Mouse (Mus musculus) kidney, adult 11 months (tissue): Measurements from ENCODE around the gene Pappa.
A peak's percentile ranks its signal among the peaks of the same experiment; 100 is the strongest.

Experiments
- DNase-seq: peaks from one replicate; pipeline ENCODE4 v3.0.0; 2022

The Pappa gene

GRCm38 (mm10) chr4:65174505-65174904, 50.5 kb downstream of the Pappa start:
- no peak for DNase-seq

DNA sequence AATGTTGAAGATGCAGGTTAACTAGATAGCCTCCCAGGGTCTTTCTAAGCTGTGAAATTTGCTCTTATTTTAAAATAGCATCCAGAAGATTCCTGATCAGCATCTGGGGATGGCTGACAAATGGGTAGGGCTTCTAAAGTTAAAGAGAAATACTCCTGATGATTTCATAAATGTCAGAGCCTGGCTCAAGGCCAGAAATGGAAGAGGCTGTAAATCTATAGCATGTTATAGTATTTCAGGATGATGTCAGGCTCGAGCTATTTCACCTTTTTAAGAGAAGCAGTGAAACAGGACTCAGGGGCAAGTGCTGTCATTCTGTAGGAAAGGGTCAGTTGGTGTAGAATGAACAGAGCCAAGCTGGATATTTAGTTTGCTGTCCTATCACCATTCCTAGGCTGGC, 54.2 kb downstream of the Pappa start:
- DNase-seq: no peak

DNA sequence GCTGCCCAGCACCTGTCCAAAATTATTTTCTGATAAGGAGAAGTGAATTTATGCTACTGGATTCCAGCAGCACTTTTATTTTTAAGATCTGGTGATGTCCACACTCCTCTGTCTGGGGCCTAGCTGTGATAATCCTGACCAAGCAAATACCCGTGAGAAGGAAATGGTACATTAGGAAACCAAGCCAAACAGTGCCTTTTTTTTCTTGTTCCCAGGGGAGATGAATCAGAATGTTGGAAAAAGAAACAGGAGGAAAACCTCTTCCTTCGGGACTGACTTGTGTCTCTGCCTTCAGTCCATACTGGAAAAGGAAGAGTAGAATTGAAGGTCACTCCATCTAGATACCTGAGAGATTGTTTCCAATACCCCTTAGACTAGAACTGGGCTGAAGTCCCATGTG, 63.3 kb downstream of the Pappa start:
- no peak for DNase-seq

GRCm38 (mm10) chr4:65187716-65188115, 63.7 kb downstream of the Pappa start:
- DNase-seq: no peak

DNA sequence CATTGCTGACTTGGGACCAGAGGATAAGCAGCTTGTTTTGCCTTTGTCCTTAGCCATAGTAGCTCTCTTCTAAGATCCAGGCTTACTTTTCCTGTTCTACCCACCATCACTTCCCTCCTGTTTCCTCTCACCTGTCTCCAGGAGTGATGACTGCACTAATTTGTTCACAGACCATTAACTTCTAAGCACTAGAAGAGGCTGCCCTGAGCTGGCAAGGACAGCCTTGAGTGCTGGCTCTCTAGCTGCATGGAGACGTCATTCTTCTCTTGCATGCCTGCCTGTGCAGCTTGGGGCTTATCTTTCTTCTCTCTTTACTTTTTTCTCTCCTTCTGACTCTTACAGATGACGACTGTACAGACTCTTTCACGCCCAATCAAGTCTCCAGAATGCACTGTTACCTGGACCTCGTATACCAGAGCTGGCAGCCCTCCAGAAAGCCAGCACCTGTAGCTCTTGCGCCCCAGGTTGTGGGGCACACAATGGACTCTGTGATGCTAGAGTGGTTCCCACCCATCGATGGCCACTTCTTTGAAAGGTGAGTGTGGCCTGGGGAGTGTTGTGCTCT, 65.0 kb downstream of the Pappa start:
- DNase-seq: peak; percentile 58

DNA sequence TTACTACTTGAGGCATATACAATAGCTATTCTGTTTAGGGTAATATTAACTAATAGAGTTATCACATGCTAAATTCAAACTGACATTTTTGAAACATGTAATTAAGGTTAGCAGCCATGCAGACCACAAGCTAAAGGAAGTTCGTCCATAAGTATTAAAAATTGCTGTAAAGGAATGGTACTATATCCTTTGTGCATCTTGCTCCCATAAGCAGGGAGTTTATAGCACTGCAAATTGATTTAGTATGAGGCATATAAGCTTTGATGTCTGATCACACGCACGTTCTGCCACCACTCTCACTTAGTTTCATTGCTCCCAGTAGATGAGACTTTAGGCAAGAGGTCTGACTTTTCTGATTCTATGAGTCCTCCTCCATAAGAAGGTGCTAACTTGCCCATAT, 68.8 kb downstream of the Pappa start:
- DNase-seq: no peak

DNA sequence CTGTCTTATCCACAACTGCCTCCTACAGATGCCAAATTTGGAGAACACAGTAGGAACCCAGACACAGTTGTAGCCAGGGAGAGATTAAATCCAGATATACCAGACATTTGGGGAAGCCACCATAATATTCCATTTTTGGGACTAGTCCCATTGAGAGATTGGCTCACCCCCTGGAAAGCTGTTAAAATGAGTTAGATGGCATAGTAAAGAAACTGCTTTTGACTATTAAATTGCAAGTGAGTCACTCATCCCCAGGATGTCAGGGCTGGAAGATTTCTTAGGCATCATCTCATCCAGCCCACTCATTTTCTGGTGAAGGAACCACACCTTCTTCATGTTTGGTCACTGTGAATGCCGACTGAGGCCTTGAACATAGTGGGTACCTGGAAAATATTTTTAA, 72.0 kb downstream of the Pappa start:
- DNase-seq: no peak

GRCm38 (mm10) chr4:65203666-65204065, 79.7 kb downstream of the Pappa start:
- DNase-seq: no peak

- no peak for DNase-seq
Measured at GRCm38 (mm10) chr4:65205446-65205845, 81.5 kb downstream of the Pappa start.

- no peak for DNase-seq
Measured at GRCm38 (mm10) chr4:65209369-65210015, 85.5 kb downstream of the Pappa start.

DNA sequence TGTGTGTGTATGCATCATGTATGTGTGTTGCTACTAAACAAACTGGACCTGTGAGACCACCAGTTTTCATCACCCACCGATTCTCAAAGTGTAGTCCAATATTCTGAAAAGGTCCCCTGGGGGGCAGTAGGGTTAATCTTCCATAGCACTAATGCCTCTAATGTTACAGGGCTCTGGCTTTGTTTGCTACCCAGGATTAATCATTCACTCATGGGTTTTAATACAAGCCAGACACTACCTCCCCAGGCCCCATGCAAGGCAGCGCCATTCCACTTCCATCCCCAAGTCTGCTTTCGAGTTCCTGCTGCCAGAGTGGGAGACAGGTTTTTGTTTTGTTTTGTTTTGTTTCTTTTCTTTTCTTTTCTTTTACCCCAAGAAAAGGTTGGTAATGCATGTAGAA, 92.7 kb downstream of the Pappa start:
- peak; percentile 64 for DNase-seq

- peak; percentile 15 for DNase-seq
Measured at GRCm38 (mm10) chr4:65217651-65218364, 93.8 kb downstream of the Pappa start.

DNA sequence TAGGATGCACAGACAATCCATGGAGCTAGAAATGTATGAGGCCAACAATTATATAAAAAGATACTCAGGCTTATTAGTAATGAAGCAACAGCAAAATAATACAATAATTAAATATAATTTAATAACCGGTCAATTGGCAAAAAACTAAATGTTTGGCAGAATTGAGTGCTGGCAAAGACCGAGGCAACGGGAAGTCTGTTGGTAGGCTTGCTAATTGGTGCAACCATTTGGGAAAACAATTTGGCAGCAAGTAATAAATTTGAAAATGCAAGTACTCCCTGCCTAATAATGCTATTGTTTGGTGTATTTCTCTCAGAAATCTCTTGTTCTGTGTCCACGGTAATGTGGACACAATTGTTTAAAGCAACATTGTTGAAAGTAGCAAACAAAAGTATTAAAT, 99.9 kb downstream of the Pappa start:
- DNase-seq: no peak

GRCm38 (mm10) chr4:65238540-65238998, 114.6 kb downstream of the Pappa start:
- no peak for DNase-seq

GRCm38 (mm10) chr4:65242434-65242931, 118.5 kb downstream of the Pappa start:
- DNase-seq: no peak

GRCm38 (mm10) chr4:65243245-65243644, 119.3 kb downstream of the Pappa start:
- DNase-seq: no peak

GRCm38 (mm10) chr4:65245015-65245414, 121.0 kb downstream of the Pappa start:
- DNase-seq: no peak

DNA sequence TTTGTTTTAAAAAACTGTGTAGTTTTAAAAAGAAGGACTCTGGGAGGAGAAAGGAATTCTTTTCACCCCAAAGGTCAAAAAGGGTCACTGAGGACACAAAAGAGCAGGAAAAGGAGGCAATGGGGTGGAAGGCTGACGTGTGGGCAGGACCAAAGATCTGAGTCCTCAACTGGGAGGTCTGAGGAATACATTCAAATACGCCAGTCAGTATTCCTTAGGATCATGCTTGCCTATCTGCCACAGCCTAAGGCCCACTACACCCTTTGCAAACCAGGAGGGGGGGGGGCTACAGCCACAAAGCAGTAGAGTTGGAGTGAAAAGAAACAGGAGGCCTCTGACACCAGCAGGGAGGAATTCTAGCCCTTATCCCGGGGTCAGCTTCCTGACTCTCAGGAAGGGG, 121.5 kb downstream of the Pappa start:
- no peak for DNase-seq

- no peak for DNase-seq
Measured at GRCm38 (mm10) chr4:65252193-65252592, 128.2 kb downstream of the Pappa start.

- DNase-seq: no peak
Measured at GRCm38 (mm10) chr4:65254073-65254472, 130.1 kb downstream of the Pappa start.

- no peak for DNase-seq
Measured at GRCm38 (mm10) chr4:65267066-65267465, 143.1 kb downstream of the Pappa start.

DNA sequence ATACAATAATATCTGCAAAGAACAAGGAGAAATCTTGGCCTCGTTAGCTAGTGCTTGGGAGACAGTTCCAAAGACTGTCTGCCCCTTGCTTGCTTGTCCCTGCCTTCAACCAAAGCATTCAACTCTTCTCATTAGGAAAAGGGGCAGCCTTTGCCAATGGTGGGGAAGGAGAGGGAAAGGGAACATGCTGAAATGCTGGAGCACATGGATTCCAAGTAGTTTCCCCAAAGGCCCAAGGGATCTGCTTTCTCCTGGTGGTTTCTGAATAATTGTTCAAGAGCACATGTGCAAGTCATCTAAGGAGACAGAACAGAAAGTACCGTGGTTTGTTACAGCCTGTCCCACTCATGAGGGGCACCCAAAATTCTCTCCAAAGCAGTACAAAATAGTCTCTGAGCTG, 146.0 kb downstream of the Pappa start:
- DNase-seq: no peak

- no peak for DNase-seq
Measured at GRCm38 (mm10) chr4:65272295-65272694, 148.3 kb downstream of the Pappa start.

- DNase-seq: no peak
Measured at GRCm38 (mm10) chr4:65273299-65273851, 149.4 kb downstream of the Pappa start.
